Mouse (Mus musculus): ENCODE results near the gene Nsf. TPM values are rescaled to one million over a fixed set of nuclear protein-coding genes. Genes with fewer than 3 reads are reported as not detected.

Gene Nsf
- total RNA-seq, 2 experiments from 2014 or later = 858 to 979 TPM

DNA sequence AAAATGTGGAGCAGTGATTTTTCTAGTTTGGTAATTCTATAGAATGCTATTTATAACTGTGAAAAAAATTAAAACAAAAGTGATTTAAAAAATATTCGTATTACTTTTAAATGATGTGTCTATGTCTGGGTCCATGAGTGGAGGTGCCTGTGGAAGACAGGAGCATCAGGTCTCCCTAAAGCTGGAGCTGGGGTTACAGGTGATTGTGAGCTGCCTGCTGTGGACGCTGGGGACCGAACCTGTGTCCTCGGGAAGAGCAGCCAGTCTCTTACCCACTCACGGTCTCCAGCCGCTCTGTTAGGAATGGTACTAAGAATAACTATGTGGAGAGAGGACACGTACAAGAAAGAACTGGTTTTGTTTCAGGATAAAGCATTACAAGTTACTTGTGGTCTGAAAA, 97.2 kb downstream of the Nsf start:
- Histone ChIP-seq H3K27ac (no peak overlapping the region), H3K4me3 (no peak overlapping the region)
- intact Hi-C loops (cut with DNase I) = no loop called here
- no peak for TF ChIP-seq CTCF (IDR thresholded peaks at IDR 0.05)
- no peak for DNase-seq (ENCODE audit: extremely low spot score in 1 of 2, low spot score in 2 of 2)

DNA sequence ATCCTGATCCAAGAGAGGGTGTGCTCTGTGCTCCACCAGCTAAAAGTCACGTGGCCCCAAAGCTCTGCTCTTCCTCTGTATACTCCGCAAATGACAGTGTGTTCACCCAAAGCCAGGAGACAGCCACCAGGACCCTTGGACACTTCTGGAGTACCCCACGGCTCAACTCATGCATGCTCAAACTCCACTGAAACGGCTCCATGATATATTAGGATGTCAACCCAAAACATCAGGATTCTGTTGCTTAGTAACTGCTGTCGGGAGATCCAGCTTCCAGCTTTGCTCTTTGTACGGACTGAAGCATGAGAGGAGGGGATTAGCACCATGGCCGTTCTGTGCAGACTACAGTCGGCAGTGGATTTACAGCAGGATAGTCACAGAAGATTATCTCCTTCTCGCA, 99.6 kb downstream of the Nsf start:
- TF ChIP-seq CTCF (IDR thresholded peaks at IDR 0.05) = no peak
- Histone ChIP-seq H3K27ac (no peak overlapping the region), H3K4me3 (no peak overlapping the region)
- DNase-seq (ENCODE audit: extremely low spot score in 1 of 2, low spot score in 2 of 2) = no peak
- intact Hi-C loops (cut with DNase I) = no loop called here

DNA sequence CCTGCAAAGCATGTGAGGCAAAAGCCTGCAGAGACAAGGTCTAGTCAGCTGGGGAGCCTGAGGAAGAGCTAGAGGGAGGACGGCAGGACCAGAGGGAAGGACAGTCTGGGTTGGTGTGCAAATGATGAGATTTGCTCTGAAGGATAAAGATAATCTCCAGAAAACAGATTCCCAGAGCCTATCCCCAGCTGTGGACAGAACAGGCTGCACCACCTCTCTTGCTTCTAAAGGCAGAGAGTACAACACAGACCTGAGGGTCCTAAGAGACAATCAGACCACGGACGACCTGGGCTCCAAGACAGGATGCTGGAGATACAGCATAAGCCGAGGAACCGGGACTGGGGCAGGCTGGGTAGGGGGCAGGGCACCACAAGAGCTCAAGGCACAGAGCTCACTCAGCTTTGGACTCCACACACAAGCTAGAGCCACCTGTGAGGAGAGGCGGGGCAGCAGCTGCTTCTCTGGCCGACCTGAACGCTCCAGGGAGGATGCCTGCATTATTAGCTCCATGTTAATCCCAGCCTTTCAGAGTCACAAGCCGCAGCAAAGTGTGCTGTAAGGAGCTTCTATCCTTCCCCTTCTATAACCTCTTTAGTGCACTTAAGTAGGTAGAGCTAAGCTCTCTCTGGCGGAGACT, 100.5 kb downstream of the Nsf start:
- H3K27ac ChIP-seq = no peak overlapping the region
- intact Hi-C loops (cut with DNase I) = no loop called here
- DNase-seq (ENCODE audit: extremely low spot score in 1 of 2, low spot score in 2 of 2) = no peak
- H3K4me3 ChIP-seq = no peak overlapping the region
- no peak for TF ChIP-seq CTCF (IDR thresholded peaks at IDR 0.05)

DNA sequence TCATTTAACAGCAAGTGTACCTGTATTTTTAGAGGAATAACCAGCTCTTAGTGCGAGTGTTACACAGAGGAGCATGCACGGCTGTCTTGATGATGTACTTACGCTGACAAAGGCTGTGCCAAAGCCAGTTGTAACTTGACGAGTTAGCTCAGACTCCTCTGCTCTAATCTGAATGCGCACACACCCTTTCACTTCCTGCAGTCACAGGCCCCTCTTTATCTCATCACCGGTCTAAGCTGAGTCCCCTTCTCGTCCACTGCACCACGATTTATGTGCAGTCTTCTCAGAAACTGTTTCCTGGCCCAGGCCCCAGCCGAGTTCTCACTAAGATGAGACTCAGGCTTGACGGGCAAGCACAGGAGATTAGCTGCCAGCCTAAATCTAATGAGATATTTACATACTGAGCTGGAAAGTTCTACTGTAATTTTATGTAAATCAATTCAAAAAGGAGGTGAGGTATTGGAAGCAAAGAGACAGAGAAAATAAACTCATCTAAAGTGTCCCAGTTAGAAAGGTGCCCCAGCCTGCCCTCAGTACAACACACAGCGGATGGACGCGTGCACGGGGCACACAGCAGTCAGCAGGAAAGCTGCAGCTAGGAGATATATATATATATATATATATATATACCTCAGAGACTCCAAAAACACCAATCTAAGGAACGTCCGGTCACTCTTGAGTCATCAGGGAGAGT, 101.1 kb downstream of the Nsf start:
- H3K27ac ChIP-seq = no peak overlapping the region
- TF ChIP-seq CTCF (IDR thresholded peaks at IDR 0.05) = no peak
- no peak overlapping the region for H3K4me3 ChIP-seq
- no peak for DNase-seq (ENCODE audit: extremely low spot score in 1 of 2, low spot score in 2 of 2)
- intact Hi-C loops (cut with DNase I) = no loop called here

DNA sequence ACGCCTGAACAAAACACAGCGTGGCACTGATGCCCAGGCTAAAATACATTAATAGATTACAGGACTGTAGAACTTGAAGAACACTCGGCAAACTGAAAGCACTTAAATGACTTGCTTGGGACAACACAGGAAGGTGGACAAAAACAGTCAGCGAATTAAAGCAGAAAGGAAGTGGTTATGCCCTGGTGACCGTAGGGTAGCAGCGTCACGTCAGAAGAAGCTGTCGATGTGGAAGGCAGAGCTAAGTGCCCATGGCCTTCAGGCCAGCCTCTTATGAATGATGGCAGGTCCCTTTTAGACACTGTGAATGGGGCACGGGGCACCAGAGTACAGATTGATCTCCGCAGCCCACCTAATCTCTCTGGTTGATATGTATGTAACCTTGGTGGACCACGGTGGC, 105.6 kb downstream of the Nsf start:
- intact Hi-C loops (cut with DNase I) = no loop called here
- no peak for TF ChIP-seq CTCF (IDR thresholded peaks at IDR 0.05)
- Histone ChIP-seq H3K4me3 (no peak overlapping the region), H3K27ac (no peak overlapping the region)
- no peak for DNase-seq (ENCODE audit: extremely low spot score in 1 of 2, low spot score in 2 of 2)

DNA sequence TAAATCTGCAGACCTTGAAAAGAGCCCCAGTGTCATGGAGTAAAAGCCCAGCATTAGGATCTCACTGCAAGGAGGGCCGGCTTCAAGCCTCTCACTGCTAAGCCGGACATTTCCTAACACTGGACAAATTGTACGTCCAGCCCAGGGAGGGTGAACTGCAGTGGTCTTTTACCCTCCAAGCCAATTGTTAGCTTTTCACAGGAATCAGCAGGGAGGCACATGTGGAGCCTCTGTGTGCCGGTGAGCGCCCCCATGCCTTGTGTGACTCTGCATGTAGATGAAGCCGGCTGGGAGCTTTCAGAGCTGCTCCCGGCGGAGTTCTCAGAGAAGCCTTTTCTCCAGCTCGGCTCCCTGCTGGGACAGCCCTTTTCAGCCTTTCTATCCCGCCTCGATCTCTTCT, 113.0 kb downstream of the Nsf start:
- no peak for DNase-seq (ENCODE audit: extremely low spot score in 1 of 2, low spot score in 2 of 2)
- no peak overlapping the region for H3K27ac ChIP-seq
- intact Hi-C loops (cut with DNase I) = no loop called here
- no peak for TF ChIP-seq CTCF (IDR thresholded peaks at IDR 0.05)
- H3K4me3 ChIP-seq = no peak overlapping the region

DNA sequence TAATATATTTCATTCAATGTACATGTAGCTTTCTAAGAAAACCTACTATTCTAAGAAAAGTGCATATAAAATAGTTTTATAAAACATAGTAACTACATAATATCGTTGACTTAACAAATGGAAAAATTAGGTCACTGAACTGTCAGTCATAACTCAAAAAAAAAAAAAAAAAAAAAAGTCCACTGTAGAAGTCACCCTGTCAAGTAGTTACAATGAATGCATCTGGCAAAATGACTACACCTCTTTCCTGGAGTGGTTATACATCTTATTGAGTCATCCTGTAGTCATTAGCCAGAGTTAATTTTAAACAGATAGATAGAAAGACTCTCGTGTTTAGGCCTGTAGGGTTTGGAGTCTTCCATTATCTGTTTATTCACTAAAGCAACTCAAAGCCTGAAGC, 114.9 kb downstream of the Nsf start:
- H3K27ac ChIP-seq = no peak overlapping the region
- intact Hi-C loops (cut with DNase I) = no loop called here
- DNase-seq (ENCODE audit: extremely low spot score in 1 of 2, low spot score in 2 of 2) = no peak
- no peak for TF ChIP-seq CTCF (IDR thresholded peaks at IDR 0.05)
- no peak overlapping the region for H3K4me3 ChIP-seq

DNA sequence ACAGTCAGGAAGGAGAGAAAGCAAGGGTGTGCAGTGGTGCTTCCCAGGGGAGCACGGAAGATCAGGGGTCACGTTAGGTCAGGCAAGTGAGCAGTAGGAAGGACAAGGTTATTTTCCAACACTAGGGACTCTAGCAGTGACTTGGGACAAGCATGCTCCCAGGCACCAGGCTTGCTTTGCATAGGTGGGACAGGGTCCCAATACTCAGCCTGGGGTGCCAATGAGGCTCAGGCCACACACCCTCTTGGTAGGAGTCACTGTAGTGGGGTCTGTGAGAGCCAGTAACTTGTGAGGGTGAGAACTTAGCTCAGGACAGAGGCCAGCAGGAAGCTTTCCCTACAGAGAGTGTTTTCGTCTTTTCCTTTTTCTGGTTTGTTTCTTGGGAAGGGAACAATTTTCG, 121.5 kb downstream of the Nsf start:
- no peak for TF ChIP-seq CTCF (IDR thresholded peaks at IDR 0.05)
- intact Hi-C loops (cut with DNase I) = no loop called here
- Histone ChIP-seq H3K4me3 (no peak overlapping the region), H3K27ac (no peak overlapping the region)
- DNase-seq (ENCODE audit: extremely low spot score in 1 of 2, low spot score in 2 of 2) = no peak

DNA sequence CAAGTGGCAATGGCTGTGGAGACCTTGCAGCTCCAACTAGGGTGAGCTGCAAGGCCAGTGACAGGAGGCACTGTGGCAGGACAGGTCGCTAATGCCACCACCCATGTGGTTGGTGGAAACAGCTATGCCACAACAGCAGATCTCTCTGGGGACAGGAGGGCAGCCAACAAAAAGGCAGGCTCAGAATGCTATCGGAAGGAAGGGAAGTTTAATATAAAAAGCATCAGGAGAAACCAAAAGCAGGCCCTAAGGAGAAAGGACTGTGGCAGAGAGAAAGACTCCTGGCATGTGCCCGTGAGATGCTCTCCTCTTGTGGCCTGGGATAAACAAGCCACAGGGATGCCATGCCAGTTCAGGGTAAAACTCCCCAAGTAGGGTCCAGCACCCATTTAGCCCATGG, 122.1 kb downstream of the Nsf start:
- intact Hi-C loops (cut with DNase I) = no loop called here
- no peak overlapping the region for H3K27ac ChIP-seq
- H3K4me3 ChIP-seq = no peak overlapping the region
- TF ChIP-seq CTCF (IDR thresholded peaks at IDR 0.05) = no peak
- DNase-seq (ENCODE audit: extremely low spot score in 1 of 2, low spot score in 2 of 2) = no peak

DNA sequence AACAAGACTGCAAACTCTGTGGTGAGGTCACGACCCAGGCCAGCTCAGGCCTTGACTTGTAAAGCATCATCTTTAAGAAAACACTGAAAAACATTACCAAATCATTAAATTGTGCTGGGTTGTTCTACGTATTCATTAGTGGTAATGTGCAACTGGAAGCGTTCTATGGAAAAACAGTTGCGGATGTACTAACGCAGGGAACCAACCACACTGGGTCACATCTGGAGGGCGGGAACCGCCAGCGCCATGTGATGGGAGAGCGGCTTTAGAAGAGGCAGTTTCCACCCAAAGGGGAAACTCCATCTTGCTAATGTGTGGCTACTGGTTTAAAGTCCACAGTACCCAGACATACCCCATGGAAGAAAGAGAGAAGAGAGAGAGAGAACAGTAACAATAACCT, 123.4 kb downstream of the Nsf start:
- intact Hi-C loops (cut with DNase I) = no loop called here
- no peak for DNase-seq (ENCODE audit: extremely low spot score in 1 of 2, low spot score in 2 of 2)
- Histone ChIP-seq H3K4me3 (no peak overlapping the region), H3K27ac (no peak overlapping the region)
- no peak for TF ChIP-seq CTCF (IDR thresholded peaks at IDR 0.05)

DNA sequence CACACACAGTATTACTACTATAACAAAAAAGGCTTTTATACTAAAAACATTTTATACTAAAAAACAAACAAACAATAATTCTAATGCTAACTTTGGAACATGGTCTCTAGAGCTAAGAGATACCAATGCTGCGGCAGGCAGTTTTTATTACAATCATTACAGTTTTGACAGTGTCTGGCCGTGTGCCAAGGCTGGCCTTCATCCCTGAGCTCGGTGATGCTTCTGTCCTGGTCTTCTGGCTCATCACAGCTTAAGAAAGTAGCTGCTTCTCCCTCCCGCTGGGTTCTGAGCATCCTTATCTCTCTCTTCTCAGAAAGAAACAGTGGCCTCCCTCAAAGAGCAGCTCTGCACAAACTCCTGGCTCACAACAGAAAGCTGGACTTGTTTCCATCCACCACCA, 123.9 kb downstream of the Nsf start:
- intact Hi-C loops (cut with DNase I) = no loop called here
- Histone ChIP-seq H3K4me3 (no peak overlapping the region), H3K27ac (no peak overlapping the region)
- no peak for TF ChIP-seq CTCF (IDR thresholded peaks at IDR 0.05)
- DNase-seq (ENCODE audit: extremely low spot score in 1 of 2, low spot score in 2 of 2) = no peak

DNA sequence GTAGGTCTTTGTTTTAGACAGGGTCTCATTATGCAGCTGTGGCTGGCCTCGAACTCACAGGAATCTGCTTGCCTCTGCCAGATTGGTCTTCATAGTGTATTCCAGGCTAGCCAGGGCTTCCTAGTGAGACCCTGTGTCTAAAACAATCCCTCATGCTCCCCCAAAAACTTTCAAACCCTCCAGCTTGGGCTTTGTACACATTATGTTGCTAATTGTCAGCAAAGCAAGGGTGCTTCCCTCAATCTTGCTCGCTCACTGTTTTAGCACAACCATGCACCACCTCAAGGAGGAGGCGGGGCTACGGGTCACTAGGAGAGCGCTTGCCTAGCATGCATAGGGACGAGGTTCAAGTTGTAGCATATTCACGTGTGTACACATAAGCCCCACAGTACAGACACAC, 125.0 kb downstream of the Nsf start:
- DNase-seq (ENCODE audit: extremely low spot score in 1 of 2, low spot score in 2 of 2) = no peak
- no peak for TF ChIP-seq CTCF (IDR thresholded peaks at IDR 0.05)
- Histone ChIP-seq H3K27ac (no peak overlapping the region), H3K4me3 (no peak overlapping the region)
- intact Hi-C loops (cut with DNase I) = no loop called here

DNA sequence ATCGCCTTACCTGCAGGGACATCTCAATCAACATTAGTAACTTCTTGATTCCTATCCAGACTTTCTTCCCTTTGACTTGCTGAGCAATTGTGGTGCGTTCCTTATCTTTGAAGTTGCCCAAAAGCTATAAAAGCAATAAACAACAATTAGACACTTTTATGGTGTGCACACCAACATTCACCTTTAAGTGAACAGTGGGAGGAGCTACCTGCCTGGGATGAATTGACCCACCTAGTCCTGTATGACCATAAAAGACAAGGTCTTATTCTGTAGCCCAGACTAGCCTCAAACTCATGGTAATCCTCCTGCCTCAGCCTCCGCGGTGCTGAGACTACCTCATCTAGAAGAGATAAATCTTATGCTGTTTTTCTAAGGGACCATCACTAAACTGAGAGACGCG, 126.7 kb downstream of the Nsf start:
- no peak overlapping the region for H3K4me3 ChIP-seq
- intact Hi-C loops (cut with DNase I) = no loop called here
- no peak overlapping the region for H3K27ac ChIP-seq
- DNase-seq (ENCODE audit: extremely low spot score in 1 of 2, low spot score in 2 of 2) = no peak
- no peak for TF ChIP-seq CTCF (IDR thresholded peaks at IDR 0.05)

Data from left cerebral cortex, adult 2 months (tissue).